Comparison of ENCODE assay signal across 8 mouse cellular contexts in genomic region chr12:79297121-79297576, GRCm38 (mm10). TPM values are rescaled to one million over a fixed set of nuclear protein-coding genes. Genes with fewer than 3 reads are reported as not detected.
DNase-seq lines count a peak whose midpoint lies in the region; ATAC-seq and TF ChIP-seq lines count a peak whose summit lies in the region.

TSS of gene Rad51b (plus strand) at chr12:79297282.

- peak; percentile 65 to 72 for DNase-seq in B cell, adult 2 months
- DNase-seq in heart, adult 9 months (ENCODE audit: low spot score in 2 of 2): peak; percentile 82 to 88
- DNase-seq in monocyte, adult 2 months (ENCODE audit: low read depth in 1 of 2, low spot score in 2 of 2): peak; percentile 44 to 54
- DNase-seq in spleen, postnatal 36 days (ENCODE audit: low spot score in 2 of 2): peak; percentile 81 to 87

- no peaks in the 10 kb centered on the region for H3K9me3 ChIP-seq in kidney, embryonic 14.5 days (ENCODE audit: control insufficient read depth, low read length)
- no peaks in the 10 kb centered on the region for H3K9me3 ChIP-seq in limb, embryonic 15.5 days

- peak within 1 kb of the TSS; percentile 86 for H3K4me3 ChIP-seq in bone marrow macrophage, adult 2 months (ENCODE audit: insufficient read depth, low read length)
- peak within 1 kb of the TSS; percentile 98 for H3K4me3 ChIP-seq in embryonic fibroblast, embryonic 13.5 days (ENCODE audit: insufficient read depth, low read length)
- peak within 1 kb of the TSS; percentile 79 for H3K4me3 ChIP-seq in kidney, embryonic 14.5 days (ENCODE audit: low read length)
- peak within 1 kb of the TSS; percentile 71 for H3K4me3 ChIP-seq in limb, embryonic 15.5 days

- H3K4me1 ChIP-seq in bone marrow macrophage, adult 2 months (ENCODE audit: control insufficient read depth, insufficient read depth, low read length): peaks cover 12% of the 10 kb centered on the region
- H3K4me1 ChIP-seq in embryonic fibroblast, embryonic 13.5 days (ENCODE audit: control insufficient read depth, insufficient read depth, low read length): peaks cover 2% of the 10 kb centered on the region; the same call in 1 of the 2 replicates
- 0 out of 2 replicates have a peak, but pooled peaks cover 3% of the 10 kb centered on the region for H3K4me1 ChIP-seq in kidney, embryonic 14.5 days (ENCODE audit: control insufficient read depth, insufficient read depth, low read length)
- peaks cover 14% of the 10 kb centered on the region for H3K4me1 ChIP-seq in limb, embryonic 15.5 days

- ATAC-seq in kidney, embryonic 14.5 days (ENCODE audit: low FRiP score, low TSS enrichment): peak; percentile 75
- ATAC-seq in limb, embryonic 15.5 days (ENCODE audit: insufficient number of reproducible peaks, low FRiP score, low TSS enrichment, low read depth): peak; percentile 81

- H3K27ac ChIP-seq in bone marrow macrophage, adult 2 months (ENCODE audit: insufficient read depth, low read depth, low read length): peak within 1 kb of the TSS; percentile 81
- peak within 1 kb of the TSS; percentile 39; the same call in 1 of the 2 replicates for H3K27ac ChIP-seq in embryonic fibroblast, embryonic 13.5 days (ENCODE audit: insufficient read depth, low read length)
- peak within 1 kb of the TSS; percentile 39; the same call in 1 of the 2 replicates for H3K27ac ChIP-seq in kidney, embryonic 14.5 days (ENCODE audit: low read depth, low read length)
- peak within 1 kb of the TSS; percentile 84 for H3K27ac ChIP-seq in limb, embryonic 15.5 days

- H3K9ac ChIP-seq in kidney, embryonic 14.5 days (ENCODE audit: low read depth, low read length): peak within 1 kb of the TSS; percentile 76
- H3K9ac ChIP-seq in limb, embryonic 15.5 days: peak within 1 kb of the TSS; percentile 56

- H3K4me2 ChIP-seq in kidney, embryonic 14.5 days (replicated peaks; ENCODE audit: low read depth, low read length): peak within 1 kb of the TSS; percentile 81
- peak within 1 kb of the TSS; percentile 73 for H3K4me2 ChIP-seq in limb, embryonic 15.5 days

- under 1% methylated on average over 21 of the region's 21 CpGs for WGBS in kidney, embryonic 14.5 days
- under 1% methylated on average over 21 of the region's 21 CpGs for WGBS in limb, embryonic 15.5 days

- no peaks in the 10 kb centered on the region for H3K27me3 ChIP-seq in kidney, embryonic 14.5 days (ENCODE audit: control insufficient read depth, insufficient read depth, low read length)
- no peaks in the 10 kb centered on the region for H3K27me3 ChIP-seq in limb, embryonic 15.5 days

- no peak for TF ChIP-seq POLR2A in bone marrow macrophage, adult 2 months (IDR thresholded peaks at IDR 0.05; ENCODE audit: borderline replicate concordance, low read depth, low read length)
- peak; percentile 45 for TF ChIP-seq POLR2A in embryonic fibroblast, embryonic 13.5 days (IDR thresholded peaks at IDR 0.05; ENCODE audit: low read depth, low read length)

- no peak for TF ChIP-seq CTCF in bone marrow macrophage, adult 2 months (IDR thresholded peaks at IDR 0.05; ENCODE audit: low read depth, low read length)
- no peak for TF ChIP-seq CTCF in embryonic fibroblast, embryonic 13.5 days (IDR thresholded peaks at IDR 0.05; ENCODE audit: borderline replicate concordance, insufficient read depth, low read length)

- H3K36me3 ChIP-seq in kidney, embryonic 14.5 days (ENCODE audit: control insufficient read depth, insufficient read depth, low read length): peaks cover 5% of the 10 kb centered on the region; the same call in 1 of the 2 replicates
- H3K36me3 ChIP-seq in limb, embryonic 15.5 days: peaks cover 8% of the 10 kb centered on the region; the same call in 1 of the 2 replicates

RNA-seq across cellular contexts. Expression of gene Rad51b, which starts in this region (rescaled TPM):
- 1.3 and 2.8 TPM in 2 replicates for polyA plus RNA-seq in bone marrow macrophage, adult 2 months (2012; ENCODE audit: insufficient read depth, insufficient read length, missing spikeins)
- 2.7 and 4.0 TPM in 2 replicates for polyA plus RNA-seq in embryonic fibroblast, embryonic 13.5 days (2011; ENCODE audit: insufficient read length, low read depth, missing spikeins)
- polyA plus RNA-seq in kidney, embryonic 14.5 days (2014; fragmentation: Nextera tagmentation; extraction: Ambion mirVana): 7.2 and 8.5 TPM in 2 replicates
- 5.2 and 5.3 TPM in 2 replicates for polyA plus RNA-seq in limb, embryonic 15.5 days (2015; fragmentation: Nextera tagmentation; extraction: Ambion mirVana)

Comparison
In these comparisons a context has a peak if more than half of its experiments do, and no peak if none do; other contexts are left out.
1. Peak in every context shown above with its lines: DNase-seq, ATAC-seq, H3K4me3 ChIP-seq and H3K27ac ChIP-seq.